Comparison of ENCODE assay signal across 23 mouse cellular contexts in genomic region chr2:125662517-125662916, GRCm38 (mm10). TPM values are rescaled to one million over a fixed set of nuclear protein-coding genes. Genes with fewer than 3 reads are reported as not detected.
DNase-seq lines count a peak whose midpoint lies in the region; ATAC-seq and TF ChIP-seq lines count a peak whose summit lies in the region.
"Had no signal": no experiment of that assay in that cellular context is flagged by ENCODE, and none has a peak within 500 bp of the region (broad histone marks: within the 10 kb centered on the region; RNA-seq: fewer than 3 reads in every experiment).

No protein-coding gene starts in this region.

- H3K4me1 ChIP-seq in liver, embryonic 14.5 days (replicated peaks; ENCODE audit: control insufficient read depth in 2 of 2, insufficient read depth in 2 of 2, low read length in 1 of 2): peaks cover 33 to 40% of the 10 kb centered on the region in 2 experiments
- peaks cover 61% of the 10 kb centered on the region for H3K4me1 ChIP-seq in liver, embryonic 12.5 days
- H3K4me1 ChIP-seq in MEL (ENCODE audit: control insufficient read depth in 1 of 2, insufficient read depth in 2 of 2, low read length in 2 of 2): peaks cover 15 to 29% of the 10 kb centered on the region in 2 experiments
- peaks cover 28% of the 10 kb centered on the region for H3K4me1 ChIP-seq in bone marrow macrophage, adult 2 months (ENCODE audit: control insufficient read depth, insufficient read depth, low read length)

- no peak for ATAC-seq in liver, embryonic 14.5 days (ENCODE audit: insufficient read depth)
- no peak for ATAC-seq in liver, embryonic 12.5 days
- ATAC-seq: activated CD4-positive, CD25-positive, alpha-beta regulatory T cell, adult 4 months; forebrain, embryonic 14.5 days; forebrain, embryonic 16.5 days; Patski had no signal

- peak; percentile 67 for TF ChIP-seq EP300 in liver, embryonic 14.5 days (IDR thresholded peaks at IDR 0.05; ENCODE audit: low read depth)
- peak in 1 of 2 experiments; percentile 61; a peak in 2 of 4 replicates for TF ChIP-seq EP300 in MEL (IDR thresholded peaks at IDR 0.05; ENCODE audit: low read depth in 1 of 2, low read length in 2 of 2)

- no peaks in the 10 kb centered on the region for H3K9me3 ChIP-seq in liver, embryonic 14.5 days (ENCODE audit: control insufficient read depth, low read length)
- H3K9me3 ChIP-seq in liver, embryonic 12.5 days (replicated peaks): no peaks in the 10 kb centered on the region
- no peaks in the 10 kb centered on the region for H3K9me3 ChIP-seq in MEL (replicated peaks; ENCODE audit: insufficient read depth, low read length)
- H3K9me3 ChIP-seq: embryonic facial prominence, embryonic 10.5 days; embryonic facial prominence, embryonic 12.5 days; forebrain, embryonic 10.5 days; forebrain, embryonic 12.5 days had no signal

- no peak overlapping the region for H3K9ac ChIP-seq in liver, embryonic 14.5 days (replicated peaks)
- no peak overlapping the region for H3K9ac ChIP-seq in liver, embryonic 12.5 days
- no peak overlapping the region for H3K9ac ChIP-seq in MEL (ENCODE audit: control insufficient read depth, low read depth, low read length, poor library complexity, severe bottlenecking)
- H3K9ac ChIP-seq: embryonic facial prominence, embryonic 12.5 days; forebrain, embryonic 12.5 days had no signal

- TF ChIP-seq CTCF in liver, embryonic 14.5 days (IDR thresholded peaks at IDR 0.05; ENCODE audit: low read depth): no peak
- TF ChIP-seq CTCF in MEL (IDR thresholded peaks at IDR 0.05 in 2 of 3, conservative IDR thresholded peaks at IDR 0.05 in 1 of 3; ENCODE audit: control insufficient read depth in 1 of 3, insufficient read depth in 1 of 3, low read depth in 2 of 3, low read length in 3 of 3, poor library complexity in 1 of 3, severe bottlenecking in 1 of 3): no peak
- TF ChIP-seq CTCF in bone marrow macrophage, adult 2 months (IDR thresholded peaks at IDR 0.05; ENCODE audit: low read depth, low read length): no peak

- DNase-seq in liver, embryonic 14.5 days (ENCODE audit: low read depth in 3 of 3, low spot score in 3 of 3): no peak
- peak; percentile 34 for DNase-seq in MEL (ENCODE audit: low read depth, low spot score)
- DNase-seq in urinary bladder, postnatal 4 days (ENCODE audit: low spot score in 2 of 2): no peak
- DNase-seq in adrenal gland, postnatal 4 days (ENCODE audit: low spot score in 2 of 2): no peak
- DNase-seq: adrenal gland, adult 8-10 months; adrenal gland, postnatal 14 days; adrenal gland, postnatal 36 days; cerebellum, adult 11-12 months; cerebellum, adult 2 months; cerebellum, adult 9-10 months; cerebellum, postnatal 10 days; cerebellum, postnatal 25 days had no signal

- no peaks in the 10 kb centered on the region for H3K36me3 ChIP-seq in liver, embryonic 14.5 days (replicated peaks; ENCODE audit: control insufficient read depth, insufficient read depth, low read depth)
- no peaks in the 10 kb centered on the region for H3K36me3 ChIP-seq in liver, embryonic 12.5 days
- peaks cover 0 to 27% of the 10 kb centered on the region in 2 experiments; a peak in 2 of 4 replicates for H3K36me3 ChIP-seq in MEL (ENCODE audit: control insufficient read depth in 1 of 2, insufficient read depth in 2 of 2, low read length in 2 of 2)
- H3K36me3 ChIP-seq: embryonic facial prominence, embryonic 10.5 days; embryonic facial prominence, embryonic 12.5 days; forebrain, embryonic 10.5 days; forebrain, embryonic 12.5 days had no signal

- 21% methylated on average over 3 of the region's 3 CpGs for WGBS in liver, embryonic 14.5 days (ENCODE audit: insufficient replicate concordance)
- WGBS in liver, embryonic 12.5 days (ENCODE audit: insufficient replicate concordance): 47% methylated on average over 3 of the region's 3 CpGs

- H3K4me2 ChIP-seq in liver, embryonic 14.5 days (ENCODE audit: low read depth): no peak overlapping the region
- H3K4me2 ChIP-seq in liver, embryonic 12.5 days: no peak overlapping the region
- H3K4me2 ChIP-seq: embryonic facial prominence, embryonic 12.5 days; forebrain, embryonic 12.5 days had no signal

- H3K27me3 ChIP-seq in liver, embryonic 14.5 days (ENCODE audit: control insufficient read depth, insufficient read depth, low read length): no peaks in the 10 kb centered on the region
- peaks cover 6% of the 10 kb centered on the region; the same call in 1 of the 2 replicates for H3K27me3 ChIP-seq in liver, embryonic 12.5 days (replicated peaks)
- H3K27me3 ChIP-seq in MEL (ENCODE audit: control insufficient read depth in 1 of 2, insufficient read depth in 2 of 2, low read length in 2 of 2): no peaks in the 10 kb centered on the region
- H3K27me3 ChIP-seq: embryonic facial prominence, embryonic 12.5 days; Patski had no signal

- TF ChIP-seq RAD21 in MEL (IDR thresholded peaks at IDR 0.05; ENCODE audit: low read depth, low read length): no peak

- no peak overlapping the region for H3K4me3 ChIP-seq in liver, embryonic 14.5 days (ENCODE audit: insufficient read depth in 1 of 2, low read depth in 2 of 2, low read length in 2 of 2)
- no peak overlapping the region for H3K4me3 ChIP-seq in liver, embryonic 12.5 days
- no peak overlapping the region for H3K4me3 ChIP-seq in MEL (ENCODE audit: control insufficient read depth in 1 of 2, insufficient read depth in 1 of 2, low read depth in 2 of 2, low read length in 2 of 2)
- H3K4me3 ChIP-seq in bone marrow macrophage, adult 2 months (ENCODE audit: insufficient read depth, low read length): no peak overlapping the region
- H3K4me3 ChIP-seq: embryonic facial prominence, embryonic 10.5 days; embryonic facial prominence, embryonic 12.5 days; erythroblast, embryonic 14.5 days; forebrain, embryonic 10.5 days; forebrain, embryonic 12.5 days had no signal

- no peak overlapping the region for H3K27ac ChIP-seq in liver, embryonic 14.5 days
- H3K27ac ChIP-seq in liver, embryonic 12.5 days: no peak overlapping the region
- no peak overlapping the region for H3K27ac ChIP-seq in MEL (ENCODE audit: control insufficient read depth, low read depth, low read length)
- H3K27ac ChIP-seq in bone marrow macrophage, adult 2 months (ENCODE audit: insufficient read depth, low read depth, low read length): peak overlapping the region; percentile 2; the same call in 1 of the 2 replicates
- H3K27ac ChIP-seq: embryonic facial prominence, embryonic 10.5 days; embryonic facial prominence, embryonic 12.5 days; forebrain, embryonic 10.5 days; forebrain, embryonic 12.5 days had no signal

- no peaks in the 10 kb centered on the region for H3K79me2 ChIP-seq in MEL (ENCODE audit: control insufficient read depth, insufficient read depth, low read length, poor library complexity)

- no peak for TF ChIP-seq POLR2A in MEL (IDR thresholded peaks at IDR 0.05; ENCODE audit: control insufficient read depth in 1 of 2, insufficient read depth in 1 of 2, low read depth in 1 of 2, low read length in 2 of 2, poor library complexity in 1 of 2)
- TF ChIP-seq POLR2A in bone marrow macrophage, adult 2 months (IDR thresholded peaks at IDR 0.05; ENCODE audit: borderline replicate concordance, low read depth, low read length): no peak

TF ChIP-seq in MEL, 35 proteins besides CTCF, POLR2A, EP300 and RAD21:
- TF ChIP-seq MEF2A (IDR thresholded peaks at IDR 0.05; ENCODE audit: extremely low read depth, insufficient replicate concordance, low read depth, low read length, poor library complexity, severe bottlenecking) (no peak), TAL1 (IDR thresholded peaks at IDR 0.05; ENCODE audit: low read length) (no peak; the same call in 1 of the 2 replicates), ZKSCAN1 (IDR thresholded peaks at IDR 0.05; ENCODE audit: low read depth, low read length) (no peak), ZNF384 (IDR thresholded peaks at IDR 0.05; ENCODE audit: low read depth, low read length) (peak; percentile 70), BHLHE40 (IDR thresholded peaks at IDR 0.05; ENCODE audit: borderline replicate concordance, low read depth, low read length) (0 out of 2 replicates have a peak, but pooled peaks have one; percentile 37), TCF12 (IDR thresholded peaks at IDR 0.05; ENCODE audit: low read depth, low read length) (peak; percentile 62; the same call in 1 of the 2 replicates), SMC3 (IDR thresholded peaks at IDR 0.05; ENCODE audit: low read depth, low read length) (no peak), GATA1 (IDR thresholded peaks at IDR 0.05; ENCODE audit: low read depth, low read length) (0 out of 2 replicates have a peak, but pooled peaks have one; percentile 38), RCOR1 (IDR thresholded peaks at IDR 0.05; ENCODE audit: low read depth, low read length) (peak; percentile 80), ETS1 (IDR thresholded peaks at IDR 0.05; ENCODE audit: low read depth, low read length) (peak; percentile 42; the same call in 1 of the 2 replicates)

RNA-seq across cellular contexts. Expression of gene Eid1, which starts 10.4 kb away (rescaled TPM):
- 14.4 and 25.9 TPM in 2 replicates for polyA plus RNA-seq in liver, embryonic 14.5 days (2012; rRNA removed)
- polyA plus RNA-seq in liver, embryonic 14.5 days (2014; fragmentation: Nextera tagmentation; extraction: Ambion mirVana): 45.7 and 48.1 TPM in 2 replicates
- polyA plus RNA-seq in liver, embryonic 12.5 days (2016; fragmentation: Nextera tagmentation; extraction: Ambion mirVana): 59.9 and 61.6 TPM in 2 replicates
- total RNA-seq in MEL (2012; rRNA removed): 16.4 and 16.6 TPM in 2 replicates
- 10 to 100 TPM in 1 of 2 experiments, not detected in 1; 33.9 TPM for polyA plus RNA-seq in MEL (2012; ENCODE audit: insufficient read depth in 1 of 2, insufficient read length in 2 of 2, low read depth in 1 of 2, low replicate concordance in 2 of 2, missing spikeins in 1 of 2)
- 276 and 293 TPM in 2 replicates for polyA plus RNA-seq in bone marrow macrophage, adult 2 months (2012; ENCODE audit: insufficient read depth, insufficient read length, missing spikeins)
- 100 to 1,000 TPM; 207 to 216 TPM for total RNA-seq in adrenal gland, postnatal 4 days (2021)

RNA-seq across cellular contexts. Expression of gene Cep152, which starts 37.6 kb away (rescaled TPM):
- polyA plus RNA-seq in liver, embryonic 14.5 days (2012; rRNA removed): 2.7 and 4.2 TPM in 2 replicates
- polyA plus RNA-seq in liver, embryonic 14.5 days (2014; fragmentation: Nextera tagmentation; extraction: Ambion mirVana): 4.1 and 4.3 TPM in 2 replicates
- 7.0 and 7.2 TPM in 2 replicates for polyA plus RNA-seq in liver, embryonic 12.5 days (2016; fragmentation: Nextera tagmentation; extraction: Ambion mirVana)
- 11.7 and 13.9 TPM in 2 replicates for total RNA-seq in MEL (2012; rRNA removed)
- 10 to 100 TPM in 1 of 2 experiments, not detected in 1; 14.1 TPM for polyA plus RNA-seq in MEL (2012; ENCODE audit: insufficient read depth in 1 of 2, insufficient read length in 2 of 2, low read depth in 1 of 2, low replicate concordance in 2 of 2, missing spikeins in 1 of 2)
- polyA plus RNA-seq in bone marrow macrophage, adult 2 months (2012; ENCODE audit: insufficient read depth, insufficient read length, missing spikeins): 5.8 and 6.4 TPM in 2 replicates
- 1 to 10 TPM; 6.9 to 7.6 TPM for total RNA-seq in adrenal gland, postnatal 4 days (2021)
